In the genomic region with DNA sequence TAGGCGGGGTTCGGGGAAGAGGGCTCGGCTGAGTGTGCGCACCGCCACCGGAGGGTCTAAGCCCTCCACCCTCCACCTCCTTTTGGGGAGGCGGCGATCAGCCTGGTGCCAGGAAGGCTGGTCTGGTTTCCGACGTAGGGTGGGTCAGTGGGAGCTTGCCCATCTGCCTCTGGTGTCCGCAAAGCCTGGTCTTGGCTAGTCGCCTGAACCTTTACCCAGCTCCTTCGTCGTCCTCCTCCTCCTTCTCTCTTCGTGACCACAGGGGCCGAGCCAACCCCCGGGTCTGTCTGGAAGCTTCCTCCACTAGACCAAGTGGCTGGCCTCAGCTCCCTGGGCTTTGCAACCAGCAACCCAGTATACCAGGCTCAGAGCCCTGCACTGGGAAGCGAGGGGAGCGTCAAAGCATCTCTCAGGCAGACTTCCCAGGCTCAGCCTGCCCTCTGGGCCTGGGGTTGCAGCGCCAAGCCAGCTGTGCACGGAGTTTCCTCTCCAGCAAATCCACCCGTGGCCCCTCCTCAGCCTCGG, we compare ENCODE assay signal across 8 mouse cellular contexts. TPM values are rescaled to one million over a fixed set of nuclear protein-coding genes. Genes with fewer than 3 reads are reported as not detected.
A peak's percentile ranks its signal among the peaks of the same experiment; 100 is the strongest.
DNase-seq lines count a peak whose midpoint lies in the region; ATAC-seq and TF ChIP-seq lines count a peak whose summit lies in the region.

No protein-coding gene starts in this region.

- H3K27me3 ChIP-seq in lung, embryonic 15.5 days, result peaks cover 52% of the 10 kb centered on the region
- peaks cover 16% of the 10 kb centered on the region; the same call in 1 of the 2 replicates for H3K27me3 ChIP-seq in hindbrain, embryonic 15.5 days
- H3K27me3 ChIP-seq in midbrain, postnatal 0 days (ENCODE audit: insufficient read depth, low read length), result no peaks in the 10 kb centered on the region

- H3K27ac ChIP-seq in lung, embryonic 15.5 days, result no peak overlapping the region
- 0 out of 2 replicates have a peak overlapping the region, but pooled peaks have one; percentile 29 for H3K27ac ChIP-seq in hindbrain, embryonic 15.5 days (replicated peaks)
- peak overlapping the region; percentile 19; the same call in 1 of the 2 replicates for H3K27ac ChIP-seq in midbrain, postnatal 0 days (ENCODE audit: low read depth, low read length)

- DNase-seq in cerebellum, postnatal 14 days, result peak; percentile 47 to 58
- no peak for DNase-seq in cerebellum, adult 9-10 months
- no peak for DNase-seq in lung, postnatal 36 days
- DNase-seq in midbrain, postnatal 0 days (ENCODE audit: low spot score), result peak; percentile 24
- no peak for DNase-seq in adipocyte (ENCODE audit: low spot score)
- no peak for DNase-seq in ovary, postnatal 10 days (ENCODE audit: low spot score)

- no peaks in the 10 kb centered on the region for H3K9me3 ChIP-seq in lung, embryonic 15.5 days
- H3K9me3 ChIP-seq in hindbrain, embryonic 15.5 days, result no peaks in the 10 kb centered on the region
- H3K9me3 ChIP-seq in midbrain, postnatal 0 days (ENCODE audit: low read length), result no peaks in the 10 kb centered on the region

- H3K4me1 ChIP-seq in lung, embryonic 15.5 days, result peaks cover 19% of the 10 kb centered on the region
- peaks cover 37% of the 10 kb centered on the region for H3K4me1 ChIP-seq in hindbrain, embryonic 15.5 days (replicated peaks)
- peaks cover 5% of the 10 kb centered on the region; the same call in 1 of the 2 replicates for H3K4me1 ChIP-seq in midbrain, postnatal 0 days (ENCODE audit: insufficient read depth, low read length)

- no peaks in the 10 kb centered on the region for H3K36me3 ChIP-seq in lung, embryonic 15.5 days
- H3K36me3 ChIP-seq in hindbrain, embryonic 15.5 days, result no peaks in the 10 kb centered on the region
- H3K36me3 ChIP-seq in midbrain, postnatal 0 days (ENCODE audit: insufficient read depth, low read length), result no peaks in the 10 kb centered on the region

- 0 out of 2 replicates have a peak, but pooled peaks have one; percentile 15 for ATAC-seq in lung, embryonic 15.5 days (ENCODE audit: borderline replicate concordance, extremely low read depth, low FRiP score, low TSS enrichment)
- peak; percentile 38 for ATAC-seq in hindbrain, embryonic 15.5 days (ENCODE audit: low FRiP score, low read depth)
- no peak for ATAC-seq in midbrain, postnatal 0 days (ENCODE audit: low FRiP score)

- H3K4me3 ChIP-seq in lung, embryonic 15.5 days, result peak overlapping the region; percentile 60
- peak overlapping the region; percentile 67 for H3K4me3 ChIP-seq in hindbrain, embryonic 15.5 days
- H3K4me3 ChIP-seq in midbrain, postnatal 0 days (ENCODE audit: low read depth, low read length), result peak overlapping the region; percentile 70

- peak overlapping the region; percentile 100 for H3K4me2 ChIP-seq in lung, embryonic 15.5 days
- H3K4me2 ChIP-seq in hindbrain, embryonic 15.5 days, result peak overlapping the region; percentile 98
- peak overlapping the region; percentile 90 for H3K4me2 ChIP-seq in midbrain, postnatal 0 days (ENCODE audit: low read depth, low read length, poor library complexity, severe bottlenecking)

- no peak for TF ChIP-seq CTCF in midbrain, postnatal 0 days (IDR thresholded peaks at IDR 0.05)

- 3% methylated on average over 23 of the region's 23 CpGs for WGBS in lung, embryonic 15.5 days
- 2% methylated on average over 23 of the region's 23 CpGs for WGBS in hindbrain, embryonic 15.5 days
- 1% methylated on average over 21 of the region's 23 CpGs for WGBS in midbrain, postnatal 0 days

- peak overlapping the region; percentile 46 for H3K9ac ChIP-seq in lung, embryonic 15.5 days
- peak overlapping the region; percentile 68 for H3K9ac ChIP-seq in hindbrain, embryonic 15.5 days
- H3K9ac ChIP-seq in midbrain, postnatal 0 days (replicated peaks; ENCODE audit: low read length, poor library complexity, severe bottlenecking), result peak overlapping the region; percentile 89

RNA-seq across cellular contexts. Expression of a gene that starts 0.5 kb away (rescaled TPM):
- 3.9 and 5.1 TPM in 2 replicates for polyA plus RNA-seq in lung, embryonic 15.5 days (2015; fragmentation: Nextera tagmentation; extraction: Ambion mirVana)
- polyA plus RNA-seq in hindbrain, embryonic 15.5 days (2015; fragmentation: Nextera tagmentation; extraction: Ambion mirVana), result 41.1 and 42.6 TPM in 2 replicates
- total RNA-seq in midbrain, postnatal 0 days (2014; rRNA removed), result 85.1 and 86.5 TPM in 2 replicates
- polyA plus RNA-seq in midbrain, postnatal 0 days (2015; fragmentation: Nextera tagmentation; extraction: Ambion mirVana), result 88.9 and 90.2 TPM in 2 replicates

RNA-seq across cellular contexts. Expression of a gene that starts 25.5 kb away (rescaled TPM):
- polyA plus RNA-seq in lung, embryonic 15.5 days (2015; fragmentation: Nextera tagmentation; extraction: Ambion mirVana), result 169 and 174 TPM in 2 replicates
- 105 and 108 TPM in 2 replicates for polyA plus RNA-seq in hindbrain, embryonic 15.5 days (2015; fragmentation: Nextera tagmentation; extraction: Ambion mirVana)
- 70.3 and 77.9 TPM in 2 replicates for total RNA-seq in midbrain, postnatal 0 days (2014; rRNA removed)
- 95.7 and 103 TPM in 2 replicates for polyA plus RNA-seq in midbrain, postnatal 0 days (2015; fragmentation: Nextera tagmentation; extraction: Ambion mirVana)

RNA-seq across cellular contexts. Expression of a gene that starts 30.1 kb away (rescaled TPM):
- 79.2 and 83.2 TPM in 2 replicates for polyA plus RNA-seq in lung, embryonic 15.5 days (2015; fragmentation: Nextera tagmentation; extraction: Ambion mirVana)
- polyA plus RNA-seq in hindbrain, embryonic 15.5 days (2015; fragmentation: Nextera tagmentation; extraction: Ambion mirVana), result 112 and 121 TPM in 2 replicates
- 120 and 128 TPM in 2 replicates for total RNA-seq in midbrain, postnatal 0 days (2014; rRNA removed)
- 146 and 152 TPM in 2 replicates for polyA plus RNA-seq in midbrain, postnatal 0 days (2015; fragmentation: Nextera tagmentation; extraction: Ambion mirVana)

Comparison
In these comparisons a context has a peak if more than half of its experiments do, and no peak if none do; other contexts are left out.
1. DNase-seq: peak in cerebellum, postnatal 14 days (2 of 2) and midbrain, postnatal 0 days (single experiment); none in cerebellum, adult 9-10 months (single experiment), lung, postnatal 36 days (single experiment), adipocyte (single experiment) and ovary, postnatal 10 days (single experiment).
2. Peak in every context shown above with its lines, with median percentiles within 50 percentile points of each other: H3K4me2 ChIP-seq, H3K4me3 ChIP-seq and H3K9ac ChIP-seq.